Mouse (Mus musculus) MEL (cell line): Measurements from ENCODE around the gene Zranb3. TPM values are rescaled to one million over a fixed set of nuclear protein-coding genes. Genes with fewer than 3 reads are reported as not detected.

ENCODE experiments used
- DNase-seq: peaks from one replicate; pipeline ENCODE4 v3.0.0; 2011; ENCODE audit warnings: low read depth, low spot score
- H3K27ac ChIP-seq: 2 replicates; pipeline ENCODE4 v1.5.1; 2012; ENCODE audit warnings: low read depth, mild to moderate bottlenecking, control low read depth, low read length, moderate library complexity; ENCODE audit not compliant: control insufficient read depth
- H3K27me3 ChIP-seq, 2 experiments: fragments of 150-350 bp in 1 of 2; sonication (generic) in 1 of 2; 2 replicates each; pipeline ENCODE4 v1.6.1; 2012; ENCODE audit warnings: low read length in 2 of 2, mild to moderate bottlenecking in 2 of 2, improper control_type of control experiment in 1 of 2, moderate library complexity in 1 of 2; ENCODE audit not compliant: insufficient read depth in 2 of 2, control insufficient read depth in 1 of 2
- H3K36me3 ChIP-seq, 2 experiments: 2 replicates each; pipeline ENCODE4 v1.6.1; 2012 to 2014; ENCODE audit warnings: low read length in 2 of 2, improper control_type of control experiment in 1 of 2, inconsistent platforms in 1 of 2, mild to moderate bottlenecking in 1 of 2; ENCODE audit not compliant: insufficient read depth in 2 of 2, control insufficient read depth in 1 of 2
- H3K4me1 ChIP-seq, 2 experiments: fragments of 150-350 bp in 1 of 2; sonication (generic) in 1 of 2; 2 replicates each; pipeline ENCODE4 v1.6.1; 2012; ENCODE audit warnings: low read length in 2 of 2, improper control_type of control experiment in 1 of 2, mild to moderate bottlenecking in 1 of 2; ENCODE audit not compliant: insufficient read depth in 2 of 2, control insufficient read depth in 1 of 2
- H3K4me3 ChIP-seq, 2 experiments: fragments of 150-350 bp in 1 of 2; sonication (generic) in 1 of 2; 2 replicates each; pipeline ENCODE4 v1.5.1; 2012; ENCODE audit warnings: low read depth in 2 of 2, low read length in 2 of 2, mild to moderate bottlenecking in 2 of 2, moderate library complexity in 2 of 2, control low read depth in 1 of 2, improper control_type of control experiment in 1 of 2; ENCODE audit not compliant: control insufficient read depth in 1 of 2, insufficient read depth in 1 of 2
- H3K79me2 ChIP-seq: 2 replicates; pipeline ENCODE4 v1.6.1; 2012; ENCODE audit warnings: mild to moderate bottlenecking, low read length, moderate library complexity; ENCODE audit not compliant: control insufficient read depth, poor library complexity, insufficient read depth
- H3K9ac ChIP-seq: 2 replicates; pipeline ENCODE4 v1.6.1; 2012; ENCODE audit warnings: low read depth, mild to moderate bottlenecking, control low read depth, low read length, moderate library complexity; ENCODE audit not compliant: control insufficient read depth, poor library complexity, severe bottlenecking
- H3K9me3 ChIP-seq: fragments of 150-350 bp; sonication (generic); replicated peaks from 2 replicates; pipeline ENCODE4 v1.6.1; 2012; ENCODE audit warnings: mild to moderate bottlenecking, low read length, improper control_type of control experiment, moderate library complexity; ENCODE audit not compliant: insufficient read depth
- BHLHE40 ChIP-seq: IDR thresholded peaks from 2 replicates; pipeline ENCODE4 v1.6.1; 2012; ENCODE audit warnings: low read depth, mild to moderate bottlenecking, inconsistent platforms, low read length, improper control_type of control experiment, borderline replicate concordance
- CHD2 ChIP-seq: IDR thresholded peaks from 2 replicates; pipeline ENCODE4 v1.6.1; 2011; ENCODE audit warnings: low read length, improper control_type of control experiment
- ELF1 ChIP-seq: IDR thresholded peaks from 2 replicates; pipeline ENCODE4 v1.6.1; 2014; ENCODE audit warnings: low read depth, mild to moderate bottlenecking, inconsistent platforms, low read length, improper control_type of control experiment, moderate library complexity
- EP300 ChIP-seq, 2 experiments: IDR thresholded peaks; 2 replicates each; pipeline ENCODE4 v1.6.1; 2011; ENCODE audit warnings: improper control_type of control experiment in 2 of 2, low read length in 2 of 2, low read depth in 1 of 2, mild to moderate bottlenecking in 1 of 2
- ETS1 ChIP-seq: IDR thresholded peaks from 2 replicates; pipeline ENCODE4 v1.6.1; 2012; ENCODE audit warnings: low read depth, mild to moderate bottlenecking, inconsistent platforms, low read length, improper control_type of control experiment, moderate library complexity
- GABPA ChIP-seq: IDR thresholded peaks from 2 replicates; pipeline ENCODE4 v1.6.1; 2012; ENCODE audit warnings: low read depth, mild to moderate bottlenecking, inconsistent platforms, low read length, improper control_type of control experiment, moderate library complexity
- HCFC1 ChIP-seq: IDR thresholded peaks from 2 replicates; pipeline ENCODE4 v1.6.1; 2012; ENCODE audit warnings: low read depth, mild to moderate bottlenecking, inconsistent platforms, low read length, improper control_type of control experiment, moderate library complexity
- MAZ ChIP-seq: IDR thresholded peaks from 2 replicates; pipeline ENCODE4 v1.6.1; 2012; ENCODE audit warnings: low read depth, mild to moderate bottlenecking, inconsistent platforms, low read length, improper control_type of control experiment
- MXI1 ChIP-seq: IDR thresholded peaks from 2 replicates; pipeline ENCODE4 v1.6.1; 2011; ENCODE audit warnings: mild to moderate bottlenecking, low read depth, low read length, improper control_type of control experiment
- MYB ChIP-seq: IDR thresholded peaks from 2 replicates; pipeline ENCODE4 v1.6.1; 2011; ENCODE audit warnings: mild to moderate bottlenecking, low read depth, low read length, improper control_type of control experiment
- MYC ChIP-seq: IDR thresholded peaks from 2 replicates; pipeline ENCODE4 v1.6.1; 2011; ENCODE audit warnings: low read depth, mild to moderate bottlenecking, low read length, improper control_type of control experiment, moderate library complexity
- NELFE ChIP-seq: IDR thresholded peaks from 2 replicates; pipeline ENCODE4 v1.6.1; 2011; ENCODE audit warnings: low read depth, low read length, improper control_type of control experiment
- NRF1 ChIP-seq: IDR thresholded peaks from 2 replicates; pipeline ENCODE4 v1.6.1; 2014; ENCODE audit warnings: low read depth, mild to moderate bottlenecking, inconsistent platforms, low read length, improper control_type of control experiment, moderate library complexity; ENCODE audit not compliant: poor library complexity, insufficient read depth, severe bottlenecking
- POLR2AphosphoS2 ChIP-seq: IDR thresholded peaks from 2 replicates; pipeline ENCODE4 v1.6.1; 2011; ENCODE audit warnings: low read length, improper control_type of control experiment
- POLR2AphosphoS5 ChIP-seq: IDR thresholded peaks from 2 replicates; pipeline ENCODE4 v1.6.1; 2012; ENCODE audit warnings: low read depth, borderline replicate concordance, mild to moderate bottlenecking, inconsistent platforms, low read length, moderate library complexity, mixed read lengths
- SIN3A ChIP-seq: IDR thresholded peaks from 2 replicates; pipeline ENCODE4 v1.6.1; 2012; ENCODE audit warnings: low read length, improper control_type of control experiment, inconsistent platforms
- SMC3 ChIP-seq: IDR thresholded peaks from 2 replicates; pipeline ENCODE4 v1.6.1; 2011; ENCODE audit warnings: low read depth, low read length, improper control_type of control experiment
- TCF12 ChIP-seq: IDR thresholded peaks from 2 replicates; pipeline ENCODE4 v1.6.1; 2014; ENCODE audit warnings: low read depth, mild to moderate bottlenecking, inconsistent platforms, low read length, improper control_type of control experiment, moderate library complexity
- ZC3H11A ChIP-seq: IDR thresholded peaks from 2 replicates; pipeline ENCODE4 v1.6.1; 2012; ENCODE audit warnings: low read depth, mild to moderate bottlenecking, inconsistent platforms, low read length, improper control_type of control experiment
- ZKSCAN1 ChIP-seq: IDR thresholded peaks from 2 replicates; pipeline ENCODE4 v1.6.1; 2012; ENCODE audit warnings: low read depth, mild to moderate bottlenecking, inconsistent platforms, low read length, improper control_type of control experiment, moderate library complexity
- polyA plus RNA-seq, 2 experiments: library from polyadenylated mRNA; stranded (reverse) in 1 of 2; unstranded in 1 of 2; fragments of >175 nt in 1 of 2; fragments of >200 nt in 1 of 2; gene quantifications; 2 replicates each; pipeline versions ENCODE4 v1.2.1 to v1.2.4; 2012; ENCODE audit warnings: low replicate concordance in 2 of 2, low read depth in 1 of 2; ENCODE audit not compliant: insufficient read length in 2 of 2, insufficient read depth in 1 of 2, missing spikeins in 1 of 2
- total RNA-seq: library from RNA; depleted of rRNA; stranded (reverse); fragments of 300-350 nt; gene quantifications from 2 replicates; pipeline ENCODE4 v1.2.3, GENCODE M21; 2012

The Zranb3 gene
- total and polyA plus RNA-seq, 3 experiments = 3.9 to 4.1 TPM; not detected in 1

- no peak overlapping the region for H3K9ac ChIP-seq
These were observed 109.0 kb downstream of the Zranb3 start for GRCm38 (mm10) chr1:127993892-127994291.

GRCm38 (mm10) chr1:127989876-127990731 is 112.7 kb downstream of the Zranb3 start:
- H3K27ac ChIP-seq = no peak overlapping the region
- DNase-seq = no peak
- no peaks in the 10 kb centered on the region for H3K27me3 ChIP-seq
- H3K79me2 ChIP-seq = no peaks in the 10 kb centered on the region
- H3K9me3 ChIP-seq = no peaks in the 10 kb centered on the region
- H3K9ac ChIP-seq = no peak overlapping the region
- H3K36me3 ChIP-seq = no peaks in the 10 kb centered on the region; a peak in 1 of 4 replicates
- no peaks in the 10 kb centered on the region for H3K4me1 ChIP-seq
- TF ChIP-seq GABPA (no peak), MYB (no peak), POLR2AphosphoS5 (no peak), MXI1 (no peak), MYC (no peak), BHLHE40 (no peak), SMC3 (no peak), TCF12 (no peak), ZKSCAN1 (no peak), SIN3A (no peak), ELF1 (no peak), NRF1 (no peak), EP300 (IDR thresholded peaks at IDR 0.05; ENCODE audit: low read depth in 1 of 2, low read length in 2 of 2) (no peak), MAZ (no peak), ETS1 (no peak)
- TF ChIP-seq, all 39 proteins: peak for 0
- no peak overlapping the region for H3K4me3 ChIP-seq

More at GRCm38 (mm10) chr1:127993892-127994291, 109.0 kb downstream of the Zranb3 start:
- TF ChIP-seq POLR2AphosphoS2 = no peak
- no peak for TF ChIP-seq ZC3H11A
- TF ChIP-seq MYC = no peak
- no peak for TF ChIP-seq TCF12
- no peak for TF ChIP-seq NELFE
- no peak for TF ChIP-seq HCFC1
- no peak for TF ChIP-seq CHD2
- no peak for TF ChIP-seq SMC3
- H3K79me2 ChIP-seq = no peaks in the 10 kb centered on the region
- no peaks in the 10 kb centered on the region; a peak in 1 of 4 replicates for H3K36me3 ChIP-seq
- H3K9me3 ChIP-seq = no peaks in the 10 kb centered on the region
- no peak for DNase-seq
- no peak overlapping the region for H3K4me3 ChIP-seq
- H3K27me3 ChIP-seq = no peaks in the 10 kb centered on the region
- no peak overlapping the region for H3K27ac ChIP-seq
- no peaks in the 10 kb centered on the region; a peak in 1 of 4 replicates for H3K4me1 ChIP-seq
